Mouse (Mus musculus) gastrocnemius, postnatal 14 days (tissue): ENCODE data around the gene Gcc2. TPM values are rescaled to one million over a fixed set of nuclear protein-coding genes. Genes with fewer than 3 reads are reported as not detected.

Source experiments
- DNase-seq: peaks from one replicate; pipeline ENCODE4 v3.0.0; 2021; ENCODE audit warnings: mixed read lengths
- intact Hi-C: fragments of 180-260 bp; cut with DNase I; formaldehyde crosslinking; loops from one replicate; pipeline ENCODE4 v1.15.1; 2025; ENCODE audit warnings: low total_unique reads
- total RNA-seq, 2 experiments: library from RNA; stranded (reverse); gene quantifications; 2 replicates each; pipeline ENCODE4 v1.2.3; 2021

The Gcc2 gene
- total RNA-seq, 2 experiments from 2014 or later = 13.9 to 14.3 TPM

DNA sequence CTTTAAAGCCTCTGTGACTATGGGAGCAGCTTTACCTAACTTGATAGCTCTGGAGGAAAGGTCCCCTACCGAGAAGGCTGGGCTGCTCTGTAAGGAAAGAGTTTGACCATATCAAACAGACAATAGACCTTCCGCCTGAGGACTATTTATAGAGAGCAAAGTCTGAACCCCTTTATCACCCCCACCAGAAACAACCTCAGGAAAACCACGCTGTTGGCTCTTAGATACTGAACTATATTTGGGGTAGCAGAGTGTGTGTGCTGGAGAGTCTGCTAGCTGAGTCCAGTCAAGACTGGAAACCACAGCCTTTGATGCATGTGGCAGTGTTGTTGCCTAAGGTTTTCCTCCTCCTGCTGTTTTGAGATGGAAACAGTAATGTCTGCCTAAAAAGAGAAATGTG, 99.3 kb downstream of the Gcc2 start:
- intact Hi-C loops = no loop called here
- no peak for DNase-seq

Other genes starting within 250 kb of the Gcc2 start
- not detected for gene AW822073, start 30.6 kb upstream of the Gcc2 start, total RNA-seq
- gene Duxf3, start 22.8 kb upstream of the Gcc2 start, total RNA-seq = not detected
- not detected for gene Gm4981, start 18.8 kb upstream of the Gcc2 start, total RNA-seq
- gene Lims1, start 68.0 kb downstream of the Gcc2 start, total RNA-seq = 10 to 100 TPM; 48.4 to 70.7 TPM
- 10 to 100 TPM; 45.3 to 45.6 TPM for gene Ranbp2, start 191.4 kb downstream of the Gcc2 start, total RNA-seq
- under 1 TPM; 0.35 to 0.74 TPM for gene Ccdc138, start 242.5 kb downstream of the Gcc2 start, total RNA-seq